Mouse (Mus musculus): Measurements from ENCODE around the gene Pnmt. TPM values are rescaled to one million over a fixed set of nuclear protein-coding genes. Genes with fewer than 3 reads are reported as not detected.

Gene Pnmt
- polyA plus RNA-seq, 1 experiment from 2014 or later, result 0.57 TPM

GRCm38 (mm10) chr11:98360866-98361521, 25.3 kb upstream of the Pnmt start:
- Histone ChIP-seq H3K4me2 (0 out of 2 replicates have a peak overlapping the region, but pooled peaks have one; percentile 13), H3K27me3 (no peaks in the 10 kb centered on the region), H3K9me3 (replicated peaks) (no peaks in the 10 kb centered on the region), H3K36me3 (no peaks in the 10 kb centered on the region), H3K27ac (peak overlapping the region; percentile 35; the same call in 1 of the 2 replicates), H3K4me3 (no peak overlapping the region), H3K9ac (no peak overlapping the region), H3K4me1 (replicated peaks) (peaks cover 59% of the 10 kb centered on the region)
- WGBS, result 68% methylated on average over 9 of the region's 9 CpGs
- ATAC-seq (replicated peaks; ENCODE audit: insufficient number of reproducible peaks, insufficient read depth, low FRiP score, low read depth), result no peak

- no peak for ATAC-seq (replicated peaks; ENCODE audit: insufficient number of reproducible peaks, insufficient read depth, low FRiP score, low read depth)
- H3K9me3 ChIP-seq (replicated peaks), result no peaks in the 10 kb centered on the region
- no peak overlapping the region for H3K9ac ChIP-seq
- peaks cover 66% of the 10 kb centered on the region for H3K4me1 ChIP-seq (replicated peaks)
- no peak overlapping the region for H3K4me3 ChIP-seq
- no peaks in the 10 kb centered on the region for H3K27me3 ChIP-seq
- H3K4me2 ChIP-seq, result no peak overlapping the region
- 76% methylated on average over 5 of the region's 5 CpGs for WGBS
- no peak overlapping the region for H3K27ac ChIP-seq
- no peaks in the 10 kb centered on the region for H3K36me3 ChIP-seq
These were observed 22.4 kb upstream of the Pnmt start for GRCm38 (mm10) chr11:98363817-98364216.

GRCm38 (mm10) chr11:98364410-98364809, 21.8 kb upstream of the Pnmt start:
- H3K27ac ChIP-seq, result no peak overlapping the region
- no peak for ATAC-seq (replicated peaks; ENCODE audit: insufficient number of reproducible peaks, insufficient read depth, low FRiP score, low read depth)
- H3K9me3 ChIP-seq (replicated peaks), result no peaks in the 10 kb centered on the region
- H3K36me3 ChIP-seq, result no peaks in the 10 kb centered on the region
- 84% methylated on average over 5 of the region's 5 CpGs for WGBS
- no peak overlapping the region for H3K9ac ChIP-seq
- H3K4me2 ChIP-seq, result no peak overlapping the region
- peaks cover 66% of the 10 kb centered on the region for H3K4me1 ChIP-seq (replicated peaks)
- H3K27me3 ChIP-seq, result no peaks in the 10 kb centered on the region
- H3K4me3 ChIP-seq, result no peak overlapping the region

GRCm38 (mm10) chr11:98366290-98366689, 20.0 kb upstream of the Pnmt start:
- Histone ChIP-seq H3K27me3 (no peaks in the 10 kb centered on the region), H3K4me2 (no peak overlapping the region), H3K4me1 (replicated peaks) (peaks cover 58% of the 10 kb centered on the region), H3K4me3 (no peak overlapping the region), H3K27ac (peak overlapping the region; percentile 88), H3K9ac (no peak overlapping the region), H3K36me3 (no peaks in the 10 kb centered on the region), H3K9me3 (replicated peaks) (no peaks in the 10 kb centered on the region)
- ATAC-seq (replicated peaks; ENCODE audit: insufficient number of reproducible peaks, insufficient read depth, low FRiP score, low read depth), result no peak
- WGBS, result 68% methylated on average over 10 of the region's 10 CpGs

- Histone ChIP-seq H3K9me3 (replicated peaks) (no peaks in the 10 kb centered on the region), H3K4me3 (no peak overlapping the region), H3K4me2 (peak overlapping the region; percentile 33), H3K4me1 (replicated peaks) (peaks cover 59% of the 10 kb centered on the region), H3K27me3 (no peaks in the 10 kb centered on the region), H3K9ac (no peak overlapping the region), H3K36me3 (no peaks in the 10 kb centered on the region), H3K27ac (peak overlapping the region; percentile 88)
- peak; percentile 9; the same call in 1 of the 2 replicates for ATAC-seq (replicated peaks; ENCODE audit: insufficient number of reproducible peaks, insufficient read depth, low FRiP score, low read depth)
- WGBS, result 44% methylated on average over 10 of the region's 10 CpGs
These were observed 18.9 kb upstream of the Pnmt start for GRCm38 (mm10) chr11:98367171-98367862.

GRCm38 (mm10) chr11:98367863-98368186, 18.4 kb upstream of the Pnmt start:
- 51% methylated on average over 7 of the region's 7 CpGs for WGBS
- Histone ChIP-seq H3K9ac (no peak overlapping the region), H3K27me3 (no peaks in the 10 kb centered on the region), H3K4me2 (peak overlapping the region; percentile 33; the same call in 1 of the 2 replicates), H3K4me1 (replicated peaks) (peaks cover 64% of the 10 kb centered on the region), H3K9me3 (replicated peaks) (no peaks in the 10 kb centered on the region), H3K27ac (peak overlapping the region; percentile 88), H3K36me3 (no peaks in the 10 kb centered on the region), H3K4me3 (no peak overlapping the region)
- no peak; the same call in 1 of the 2 replicates for ATAC-seq (replicated peaks; ENCODE audit: insufficient number of reproducible peaks, insufficient read depth, low FRiP score, low read depth)

GRCm38 (mm10) chr11:98369337-98369736, 16.9 kb upstream of the Pnmt start:
- 59% methylated on average over 6 of the region's 6 CpGs for WGBS
- no peak overlapping the region for H3K4me2 ChIP-seq
- no peak overlapping the region for H3K9ac ChIP-seq
- H3K27me3 ChIP-seq, result no peaks in the 10 kb centered on the region
- no peak overlapping the region for H3K4me3 ChIP-seq
- no peak for ATAC-seq (replicated peaks; ENCODE audit: insufficient number of reproducible peaks, insufficient read depth, low FRiP score, low read depth)
- no peak overlapping the region for H3K27ac ChIP-seq
- no peaks in the 10 kb centered on the region for H3K9me3 ChIP-seq (replicated peaks)
- H3K4me1 ChIP-seq (replicated peaks), result peaks cover 74% of the 10 kb centered on the region
- H3K36me3 ChIP-seq, result no peaks in the 10 kb centered on the region

GRCm38 (mm10) chr11:98370588-98370987, 15.7 kb upstream of the Pnmt start:
- H3K9ac ChIP-seq, result no peak overlapping the region
- H3K27ac ChIP-seq, result no peak overlapping the region
- H3K36me3 ChIP-seq, result peaks cover 9% of the 10 kb centered on the region; the same call in 1 of the 2 replicates
- no peaks in the 10 kb centered on the region for H3K9me3 ChIP-seq (replicated peaks)
- no peak overlapping the region for H3K4me2 ChIP-seq
- 91% methylated on average over 2 of the region's 2 CpGs for whole genome bisulfite sequencing
- ATAC-seq (replicated peaks; ENCODE audit: insufficient number of reproducible peaks, insufficient read depth, low FRiP score, low read depth), result no peak
- no peaks in the 10 kb centered on the region for H3K27me3 ChIP-seq
- H3K4me1 ChIP-seq (replicated peaks), result peaks cover 85% of the 10 kb centered on the region
- no peak overlapping the region for H3K4me3 ChIP-seq

- Histone ChIP-seq H3K9me3 (replicated peaks) (no peaks in the 10 kb centered on the region), H3K4me2 (no peak overlapping the region), H3K9ac (peak overlapping the region; percentile 28; the same call in 1 of the 2 replicates), H3K4me3 (no peak overlapping the region), H3K27me3 (no peaks in the 10 kb centered on the region), H3K36me3 (peaks cover 11% of the 10 kb centered on the region; the same call in 1 of the 2 replicates), H3K4me1 (replicated peaks) (peaks cover 84% of the 10 kb centered on the region), H3K27ac (no peak overlapping the region)
- WGBS, result 42% methylated on average over 10 of the region's 10 CpGs
- ATAC-seq (replicated peaks; ENCODE audit: insufficient number of reproducible peaks, insufficient read depth, low FRiP score, low read depth), result no peak
These were observed 14.6 kb upstream of the Pnmt start for GRCm38 (mm10) chr11:98371556-98372240.

GRCm38 (mm10) chr11:98372406-98372805, 13.8 kb upstream of the Pnmt start:
- Histone ChIP-seq H3K36me3 (peaks cover 18% of the 10 kb centered on the region), H3K4me2 (no peak overlapping the region), H3K9ac (0 out of 2 replicates have a peak overlapping the region, but pooled peaks have one; percentile 28), H3K4me3 (no peak overlapping the region), H3K9me3 (replicated peaks) (no peaks in the 10 kb centered on the region), H3K27me3 (no peaks in the 10 kb centered on the region), H3K4me1 (replicated peaks) (peaks cover 84% of the 10 kb centered on the region), H3K27ac (no peak overlapping the region)
- no peak for ATAC-seq (replicated peaks; ENCODE audit: insufficient number of reproducible peaks, insufficient read depth, low FRiP score, low read depth)
- WGBS, result 8% methylated on average over 2 of the region's 2 CpGs

GRCm38 (mm10) chr11:98373244-98373643, 13.0 kb upstream of the Pnmt start:
- Histone ChIP-seq H3K27me3 (no peaks in the 10 kb centered on the region), H3K4me3 (no peak overlapping the region), H3K9me3 (replicated peaks) (no peaks in the 10 kb centered on the region), H3K27ac (no peak overlapping the region), H3K36me3 (peaks cover 23% of the 10 kb centered on the region), H3K4me2 (no peak overlapping the region), H3K9ac (no peak overlapping the region), H3K4me1 (replicated peaks) (peaks cover 86% of the 10 kb centered on the region)
- ATAC-seq (replicated peaks; ENCODE audit: insufficient number of reproducible peaks, insufficient read depth, low FRiP score, low read depth), result no peak
- WGBS, result 71% methylated on average over 6 of the region's 6 CpGs

Data from heart, embryonic 15.5 days (tissue).